Mouse (Mus musculus) macrophage (primary cell): ENCODE data around the gene Il27ra. TPM values are rescaled to one million over a fixed set of nuclear protein-coding genes. Genes with fewer than 3 reads are reported as not detected.

Source experiments
- H3K27ac ChIP-seq: fragments of 350-480 bp; formaldehyde crosslinking; 2 replicates; pipeline ENCODE4 v1.9.0; 2021
- H3K36me3 ChIP-seq: fragments of 350-480 bp; formaldehyde crosslinking; 2 replicates; pipeline ENCODE4 v1.9.0; 2021; ENCODE audit errors: inconsistent target
- H3K4me3 ChIP-seq: fragments of 350-480 bp; formaldehyde crosslinking; 2 replicates; pipeline ENCODE4 v1.9.0; 2021; ENCODE audit errors: inconsistent target
- H3K79me2 ChIP-seq: fragments of 350-480 bp; formaldehyde crosslinking; 2 replicates; pipeline ENCODE4 v1.9.0; 2021; ENCODE audit errors: inconsistent target
- WGBS: methylation state at CpG from one replicate; pipeline ENCODE4 v1.1.7; 2026; ENCODE audit warnings: inconsistent platforms; ENCODE audit not compliant: missing documents; 5-methylcytosine and 5-hydroxymethylcytosine counted together
- polyA plus RNA-seq: library from polyadenylated mRNA; stranded (reverse); fragments of 250-400 nt; gene quantifications from 3 replicates; pipeline ENCODE4 v1.2.4, GENCODE M21; 2018; ENCODE audit warnings: inconsistent platforms

The Il27ra gene
- polyA plus RNA-seq, 1 experiment from 2014 or later: 0.17 TPM

DNA sequence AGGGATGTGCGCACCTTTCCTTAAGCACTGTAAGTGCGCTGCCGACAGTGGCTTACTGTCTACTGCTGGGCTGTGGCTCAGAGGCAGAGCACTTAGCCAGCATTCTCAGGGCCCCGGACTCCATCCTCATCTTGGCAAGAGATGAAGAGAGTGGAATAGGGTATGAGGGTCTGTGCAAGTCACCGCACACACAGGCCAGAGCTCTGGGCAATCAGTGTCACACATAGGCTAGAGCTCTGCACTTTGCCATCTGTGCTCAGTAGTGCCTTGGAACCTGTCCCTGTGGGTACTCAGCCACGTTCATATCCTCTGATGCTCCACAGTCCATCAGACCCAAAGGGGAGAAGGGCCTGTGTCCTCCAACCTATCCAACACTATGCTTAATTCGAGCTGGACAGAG is 60.9 kb downstream of the Il27ra start:
- H3K79me2 ChIP-seq: peaks cover 32% of the 10 kb centered on the region; the same call in 1 of the 2 replicates
- 92% methylated on average over 7 of the region's 7 CpGs for WGBS
- H3K36me3 ChIP-seq: peaks cover 39% of the 10 kb centered on the region

GRCm38 (mm10) chr8:83980845-83981244 is 61.5 kb downstream of the Il27ra start:
- 92% methylated on average over 8 of the region's 8 CpGs for WGBS
- Histone ChIP-seq H3K36me3 (peaks cover 32% of the 10 kb centered on the region), H3K27ac (no peak overlapping the region), H3K79me2 (peaks cover 39% of the 10 kb centered on the region; the same call in 1 of the 2 replicates), H3K4me3 (no peak overlapping the region)

More for the DNA sequence above, 60.9 kb downstream of the Il27ra start:
- no peak overlapping the region for H3K4me3 ChIP-seq
- H3K27ac ChIP-seq: no peak overlapping the region

Other genes with a start within 250 kb of the Il27ra start
- 0.04 to 0.09 TPM (median 0.05 TPM) in 3 replicates for gene Adgrl1, start 142.5 kb downstream of the Il27ra start, polyA plus RNA-seq
- gene Gm10644, start 87.4 kb downstream of the Il27ra start, polyA plus RNA-seq: 0.06 to 0.11 TPM (median 0.07 TPM) in 3 replicates
- 3.8 to 22.0 TPM (median 9.5 TPM) in 3 replicates for gene Asf1b, start 87.1 kb downstream of the Il27ra start, polyA plus RNA-seq
- gene Prkaca, start 69.6 kb downstream of the Il27ra start, polyA plus RNA-seq: 59.2 to 70.1 TPM (median 67.5 TPM) in 3 replicates
- gene Samd1, start 44.9 kb downstream of the Il27ra start, polyA plus RNA-seq: 25.5 to 39.0 TPM (median 26.7 TPM) in 3 replicates
- gene 1700067K01Rik, start 41.1 kb downstream of the Il27ra start, polyA plus RNA-seq: not detected in 3 replicates
- gene 2210011C24Rik, start 30.4 kb downstream of the Il27ra start, polyA plus RNA-seq: 1.9 to 5.2 TPM (median 2.9 TPM) in 3 replicates
- gene Palm3, start 21.1 kb downstream of the Il27ra start, polyA plus RNA-seq: 0.07 TPM in 1 of 3 replicates, not detected in the others
- not detected in 3 replicates for gene Rln3, start 2.4 kb upstream of the Il27ra start, polyA plus RNA-seq
- 0.32 to 0.52 TPM (median 0.41 TPM) in 3 replicates for gene Gm10643, start 22.5 kb upstream of the Il27ra start, polyA plus RNA-seq
- 3.6 to 8.6 TPM (median 4.9 TPM) in 3 replicates for gene Rfx1, start 24.2 kb upstream of the Il27ra start, polyA plus RNA-seq
- gene Dcaf15, start 62.2 kb upstream of the Il27ra start, polyA plus RNA-seq: 8.5 to 14.2 TPM (median 10.7 TPM) in 3 replicates
- gene Podnl1, start 83.4 kb upstream of the Il27ra start, polyA plus RNA-seq: not detected in 3 replicates
- gene Cc2d1a, start 105.3 kb upstream of the Il27ra start, polyA plus RNA-seq: 21.7 to 24.3 TPM (median 22.4 TPM) in 3 replicates
- gene 4930432K21Rik, start 105.4 kb upstream of the Il27ra start, polyA plus RNA-seq: 0.41 to 0.82 TPM (median 0.47 TPM) in 3 replicates
- gene Nanos3, start 142.6 kb upstream of the Il27ra start, polyA plus RNA-seq: not detected in 3 replicates
- 5.1 to 8.7 TPM (median 7.9 TPM) in 3 replicates for gene Zswim4, start 194.5 kb upstream of the Il27ra start, polyA plus RNA-seq
- gene D8Ertd738e, start 207.1 kb upstream of the Il27ra start, polyA plus RNA-seq: 203 to 260 TPM (median 230 TPM) in 3 replicates
- gene Mri1, start 214.7 kb upstream of the Il27ra start, polyA plus RNA-seq: 2.2 to 7.5 TPM (median 6.1 TPM) in 3 replicates
- gene Ccdc130, start 227.8 kb upstream of the Il27ra start, polyA plus RNA-seq: 15.6 to 41.2 TPM (median 24.1 TPM) in 3 replicates